Mouse (Mus musculus) adrenal gland, postnatal 36 days (tissue): ENCODE results near the gene Cenpf. TPM values are rescaled to one million over a fixed set of nuclear protein-coding genes. Genes with fewer than 3 reads are reported as not detected.
A peak's percentile ranks its signal among the peaks of the same experiment; 100 is the strongest.
"Not testable (repeated sequence)": the region's sequence is repeated elsewhere in the genome, so short reads cannot be mapped to it uniquely, and the experiment has no call there.

Experiments used
- DNase-seq, 2 experiments: peaks; one replicate each; pipeline ENCODE4 v3.0.0; 2021; ENCODE audit warnings: mixed read lengths in 1 of 2
- total RNA-seq, 2 experiments: library from RNA; stranded (reverse); gene quantifications; 2 replicates each; pipeline ENCODE4 v1.2.3; 2021

Gene Cenpf
- total RNA-seq, 2 experiments from 2014 or later: 4.0 to 4.7 TPM

GRCm38 (mm10) chr1:189694391-189694790, 6.5 kb upstream of the Cenpf start:
- no peak for DNase-seq

GRCm38 (mm10) chr1:189692442-189692841, 4.6 kb upstream of the Cenpf start:
- DNase-seq: not testable (repeated sequence)

- no peak for DNase-seq
Observed at GRCm38 (mm10) chr1:189689050-189689833, 1.4 kb upstream of the Cenpf start.

- DNase-seq: no peak
Observed at GRCm38 (mm10) chr1:189688388-189688750, 483 bp upstream of the Cenpf start.

GRCm38 (mm10) chr1:189686025-189686424, 1.9 kb downstream of the Cenpf start:
- DNase-seq: no peak

GRCm38 (mm10) chr1:189684786-189685415, 3.0 kb downstream of the Cenpf start:
- no peak for DNase-seq

- DNase-seq: no peak
Observed at GRCm38 (mm10) chr1:189679555-189679954, 8.3 kb downstream of the Cenpf start.

- no peak for DNase-seq
Observed at GRCm38 (mm10) chr1:189675953-189676352, 11.9 kb downstream of the Cenpf start.

GRCm38 (mm10) chr1:189675421-189675820, 12.5 kb downstream of the Cenpf start:
- DNase-seq: peak in 1 of 2 experiments; percentile 60

- DNase-seq: no peak
Observed at GRCm38 (mm10) chr1:189665966-189666365, 21.9 kb downstream of the Cenpf start.

GRCm38 (mm10) chr1:189664873-189665144, 23.1 kb downstream of the Cenpf start:
- DNase-seq: no peak

- DNase-seq: no peak
Observed at GRCm38 (mm10) chr1:189664061-189664872, 23.6 kb downstream of the Cenpf start.

- DNase-seq: no peak
Observed at GRCm38 (mm10) chr1:189663437-189663836, 24.4 kb downstream of the Cenpf start.

- DNase-seq: peak; percentile 5 to 55
Observed at GRCm38 (mm10) chr1:189661856-189662255, 26.0 kb downstream of the Cenpf start.

- peak; percentile 48 to 51 for DNase-seq
Observed at GRCm38 (mm10) chr1:189657406-189657805, 30.5 kb downstream of the Cenpf start.

- DNase-seq: peak in 1 of 2 experiments; percentile 16
Observed at GRCm38 (mm10) chr1:189653746-189654145, 34.1 kb downstream of the Cenpf start.

- no peak for DNase-seq
Observed at GRCm38 (mm10) chr1:189646597-189646996, 41.3 kb downstream of the Cenpf start.

GRCm38 (mm10) chr1:189645371-189645770, 42.5 kb downstream of the Cenpf start:
- no peak for DNase-seq

GRCm38 (mm10) chr1:189644700-189645345, 43.1 kb downstream of the Cenpf start:
- DNase-seq: no peak

GRCm38 (mm10) chr1:189639581-189639980, 48.3 kb downstream of the Cenpf start:
- DNase-seq: no peak

- no peak for DNase-seq
Observed at GRCm38 (mm10) chr1:189633791-189634190, 54.1 kb downstream of the Cenpf start.

- DNase-seq: no peak
Observed at GRCm38 (mm10) chr1:189631906-189632675, 55.8 kb downstream of the Cenpf start.
